Mouse (Mus musculus) ZHBTc4 (cell line): ENCODE results near the gene Upf1.

ENCODE experiments used
- DNase-seq: peaks from one replicate; pipeline ENCODE4 v3.0.0-alpha.2; 2011; ENCODE audit warnings: low read depth, low spot score

Gene Upf1

GRCm38 (mm10) chr8:70353194-70353817 lies at the start of gene Upf1:
Gene Upf1 (minus strand): TSS chr8:70353278.
- peak; percentile 100 for DNase-seq

GRCm38 (mm10) chr8:70397611-70398563 lies 44.8 kb upstream of the Upf1 start:
- DNase-seq = no peak

GRCm38 (mm10) chr8:70396184-70396583 lies 43.1 kb upstream of the Upf1 start:
- DNase-seq = no peak

GRCm38 (mm10) chr8:70395649-70396048 lies 42.6 kb upstream of the Upf1 start:
- no peak for DNase-seq

GRCm38 (mm10) chr8:70394269-70394998 lies 41.4 kb upstream of the Upf1 start:
- DNase-seq = no peak

- peak; percentile 94 for DNase-seq
Observed at GRCm38 (mm10) chr8:70393087-70393486, 40.0 kb upstream of the Upf1 start.

- DNase-seq = no peak
Observed at GRCm38 (mm10) chr8:70389678-70390077, 36.6 kb upstream of the Upf1 start.

- DNase-seq = peak; percentile 74
Observed at GRCm38 (mm10) chr8:70383287-70383686, 30.2 kb upstream of the Upf1 start.

- no peak for DNase-seq
Observed at GRCm38 (mm10) chr8:70380069-70380468, 27.0 kb upstream of the Upf1 start.

GRCm38 (mm10) chr8:70377049-70377448 lies 24.0 kb upstream of the Upf1 start:
- peak; percentile 39 for DNase-seq

GRCm38 (mm10) chr8:70376275-70376741 lies 23.2 kb upstream of the Upf1 start:
- DNase-seq = peak; percentile 49

- DNase-seq = peak; percentile 37
Observed at GRCm38 (mm10) chr8:70375212-70375859, 22.3 kb upstream of the Upf1 start.

GRCm38 (mm10) chr8:70374318-70374927 lies 21.3 kb upstream of the Upf1 start:
- peak; percentile 95 for DNase-seq

GRCm38 (mm10) chr8:70373397-70374317 lies 20.6 kb upstream of the Upf1 start, which contains the start of gene Comp:
Gene Comp (plus strand): TSS chr8:70373558.
- DNase-seq = peak; percentile 28

GRCm38 (mm10) chr8:70371951-70372350 lies 18.9 kb upstream of the Upf1 start:
- no peak for DNase-seq

- no peak for DNase-seq
Observed at GRCm38 (mm10) chr8:70370476-70370875, 17.4 kb upstream of the Upf1 start.

GRCm38 (mm10) chr8:70366588-70366987 lies 13.5 kb upstream of the Upf1 start:
- no peak for DNase-seq

- DNase-seq = no peak
Observed at GRCm38 (mm10) chr8:70364066-70364465, 11.0 kb upstream of the Upf1 start.

- DNase-seq = no peak
Observed at GRCm38 (mm10) chr8:70361484-70362032, 8.5 kb upstream of the Upf1 start.
